Mouse (Mus musculus) MEL (cell line): ENCODE measurements at regions not wholly inside any gene's neighbourhood (a gene's known extent, or its start where the extent isn't known, plus 50 kb on each side); places are given as distances from the start of the nearest gene placed in this dataset.
A peak's percentile ranks its signal among the peaks of the same experiment; 100 is the strongest.

ENCODE experiments used
- DNase-seq: peaks from one replicate; pipeline ENCODE4 v3.0.0; 2011; ENCODE audit warnings: low read depth, low spot score
- H3K27ac ChIP-seq: 2 replicates; pipeline ENCODE4 v1.5.1; 2012; ENCODE audit warnings: low read depth, mild to moderate bottlenecking, control low read depth, low read length, moderate library complexity; ENCODE audit not compliant: control insufficient read depth
- H3K27me3 ChIP-seq, 2 experiments: fragments of 150-350 bp in 1 of 2; sonication (generic) in 1 of 2; 2 replicates each; pipeline ENCODE4 v1.6.1; 2012; ENCODE audit warnings: low read length in 2 of 2, mild to moderate bottlenecking in 2 of 2, improper control_type of control experiment in 1 of 2, moderate library complexity in 1 of 2; ENCODE audit not compliant: insufficient read depth in 2 of 2, control insufficient read depth in 1 of 2
- H3K36me3 ChIP-seq, 2 experiments: 2 replicates each; pipeline ENCODE4 v1.6.1; 2012 to 2014; ENCODE audit warnings: low read length in 2 of 2, improper control_type of control experiment in 1 of 2, inconsistent platforms in 1 of 2, mild to moderate bottlenecking in 1 of 2; ENCODE audit not compliant: insufficient read depth in 2 of 2, control insufficient read depth in 1 of 2
- H3K4me1 ChIP-seq, 2 experiments: fragments of 150-350 bp in 1 of 2; sonication (generic) in 1 of 2; 2 replicates each; pipeline ENCODE4 v1.6.1; 2012; ENCODE audit warnings: low read length in 2 of 2, improper control_type of control experiment in 1 of 2, mild to moderate bottlenecking in 1 of 2; ENCODE audit not compliant: insufficient read depth in 2 of 2, control insufficient read depth in 1 of 2
- H3K4me3 ChIP-seq, 2 experiments: fragments of 150-350 bp in 1 of 2; sonication (generic) in 1 of 2; 2 replicates each; pipeline ENCODE4 v1.5.1; 2012; ENCODE audit warnings: low read depth in 2 of 2, low read length in 2 of 2, mild to moderate bottlenecking in 2 of 2, moderate library complexity in 2 of 2, control low read depth in 1 of 2, improper control_type of control experiment in 1 of 2; ENCODE audit not compliant: control insufficient read depth in 1 of 2, insufficient read depth in 1 of 2
- H3K79me2 ChIP-seq: 2 replicates; pipeline ENCODE4 v1.6.1; 2012; ENCODE audit warnings: mild to moderate bottlenecking, low read length, moderate library complexity; ENCODE audit not compliant: control insufficient read depth, poor library complexity, insufficient read depth
- H3K9ac ChIP-seq: 2 replicates; pipeline ENCODE4 v1.6.1; 2012; ENCODE audit warnings: low read depth, mild to moderate bottlenecking, control low read depth, low read length, moderate library complexity; ENCODE audit not compliant: control insufficient read depth, poor library complexity, severe bottlenecking
- H3K9me3 ChIP-seq: fragments of 150-350 bp; sonication (generic); replicated peaks from 2 replicates; pipeline ENCODE4 v1.6.1; 2012; ENCODE audit warnings: mild to moderate bottlenecking, low read length, improper control_type of control experiment, moderate library complexity; ENCODE audit not compliant: insufficient read depth
- CTCF ChIP-seq, 3 experiments: IDR thresholded peaks in 2 of 3; conservative IDR thresholded peaks in 1 of 3; 2 replicates each; pipeline ENCODE4 v1.5.1; 2011 to 2012; ENCODE audit warnings: low read length in 3 of 3, low read depth in 2 of 3, mild to moderate bottlenecking in 2 of 3, improper control_type of control experiment in 1 of 3, inconsistent platforms in 1 of 3, mixed read lengths in 1 of 3, moderate library complexity in 1 of 3; ENCODE audit not compliant: control insufficient read depth in 1 of 3, insufficient read depth in 1 of 3, poor library complexity in 1 of 3, severe bottlenecking in 1 of 3
- ELF1 ChIP-seq: IDR thresholded peaks from 2 replicates; pipeline ENCODE4 v1.6.1; 2014; ENCODE audit warnings: low read depth, mild to moderate bottlenecking, inconsistent platforms, low read length, improper control_type of control experiment, moderate library complexity
- EP300 ChIP-seq, 2 experiments: IDR thresholded peaks; 2 replicates each; pipeline ENCODE4 v1.6.1; 2011; ENCODE audit warnings: improper control_type of control experiment in 2 of 2, low read length in 2 of 2, low read depth in 1 of 2, mild to moderate bottlenecking in 1 of 2
- GABPA ChIP-seq: IDR thresholded peaks from 2 replicates; pipeline ENCODE4 v1.6.1; 2012; ENCODE audit warnings: low read depth, mild to moderate bottlenecking, inconsistent platforms, low read length, improper control_type of control experiment, moderate library complexity
- GATA1 ChIP-seq: IDR thresholded peaks from 2 replicates; pipeline ENCODE4 v1.6.1; 2011; ENCODE audit warnings: low read depth, low read length, improper control_type of control experiment
- MAFK ChIP-seq: IDR thresholded peaks from 2 replicates; pipeline ENCODE4 v1.6.1; 2011; ENCODE audit warnings: low read depth, mild to moderate bottlenecking, low read length, improper control_type of control experiment, borderline replicate concordance
- MAZ ChIP-seq: IDR thresholded peaks from 2 replicates; pipeline ENCODE4 v1.6.1; 2012; ENCODE audit warnings: low read depth, mild to moderate bottlenecking, inconsistent platforms, low read length, improper control_type of control experiment
- RAD21 ChIP-seq: IDR thresholded peaks from 2 replicates; pipeline ENCODE4 v1.6.1; 2011; ENCODE audit warnings: mild to moderate bottlenecking, low read depth, low read length, improper control_type of control experiment
- RCOR1 ChIP-seq: IDR thresholded peaks from 2 replicates; pipeline ENCODE4 v1.6.1; 2012; ENCODE audit warnings: low read depth, mild to moderate bottlenecking, inconsistent platforms, low read length, improper control_type of control experiment
- SIN3A ChIP-seq: IDR thresholded peaks from 2 replicates; pipeline ENCODE4 v1.6.1; 2012; ENCODE audit warnings: low read length, improper control_type of control experiment, inconsistent platforms
- TAL1 ChIP-seq: IDR thresholded peaks from 2 replicates; pipeline ENCODE4 v1.6.1; 2012; ENCODE audit warnings: mild to moderate bottlenecking, inconsistent platforms, low read length, moderate library complexity, mixed read lengths
- UBTF ChIP-seq: IDR thresholded peaks from 2 replicates; pipeline ENCODE4 v1.6.1; 2012; ENCODE audit warnings: low read depth, mild to moderate bottlenecking, inconsistent platforms, low read length, improper control_type of control experiment, moderate library complexity, borderline replicate concordance; ENCODE audit not compliant: insufficient read depth
- USF1 ChIP-seq: IDR thresholded peaks from 2 replicates; pipeline ENCODE4 v1.6.1; 2014; ENCODE audit warnings: low read depth, mild to moderate bottlenecking, inconsistent platforms, low read length, improper control_type of control experiment, moderate library complexity
- ZKSCAN1 ChIP-seq: IDR thresholded peaks from 2 replicates; pipeline ENCODE4 v1.6.1; 2012; ENCODE audit warnings: low read depth, mild to moderate bottlenecking, inconsistent platforms, low read length, improper control_type of control experiment, moderate library complexity

GRCm38 (mm10) chr9:74758876-74759275 lies 102.8 kb upstream of the Onecut1 start (continued):
- TF ChIP-seq ZKSCAN1 (no peak), RCOR1 (peak; percentile 72), TAL1 (peak; percentile 74)

- H3K9ac ChIP-seq = no peak overlapping the region
- 0 out of 4 replicates have a peak, but pooled peaks cover 0 to 2% of the 10 kb centered on the region in 2 experiments for H3K4me1 ChIP-seq
- H3K79me2 ChIP-seq = no peaks in the 10 kb centered on the region
- no peak overlapping the region for H3K4me3 ChIP-seq
- H3K27ac ChIP-seq = no peak overlapping the region
- H3K27me3 ChIP-seq = no peaks in the 10 kb centered on the region; a peak in 1 of 4 replicates
- H3K9me3 ChIP-seq = no peaks in the 10 kb centered on the region
- peaks cover 0 to 5% of the 10 kb centered on the region in 2 experiments; a peak in 1 of 4 replicates for H3K36me3 ChIP-seq
- TF ChIP-seq EP300 (IDR thresholded peaks at IDR 0.05; ENCODE audit: low read depth in 1 of 2, low read length in 2 of 2) (peak; percentile 51 to 54; a peak in 2 of 4 replicates), SIN3A (peak; percentile 15; the same call in 1 of the 2 replicates), CTCF (IDR thresholded peaks at IDR 0.05 in 2 of 3, conservative IDR thresholded peaks at IDR 0.05 in 1 of 3; ENCODE audit: control insufficient read depth in 1 of 3, insufficient read depth in 1 of 3, low read depth in 2 of 3, low read length in 3 of 3, poor library complexity in 1 of 3, severe bottlenecking in 1 of 3) (no peak), GATA1 (peak; percentile 16; the same call in 1 of the 2 replicates)
- peak; percentile 56 for DNase-seq
Measured at GRCm38 (mm10) chr9:74780419-74780818, 81.3 kb upstream of the Onecut1 start.

- DNase-seq = no peak
- TF ChIP-seq RAD21 = no peak
- TF ChIP-seq ELF1 = no peak
- TF ChIP-seq MAZ = no peak
- TF ChIP-seq UBTF = no peak
- no peak for TF ChIP-seq GATA1
- no peak for TF ChIP-seq ZKSCAN1
- no peak for TF ChIP-seq GABPA
- TF ChIP-seq MAFK = no peak
- no peak for TF ChIP-seq USF1
- Histone ChIP-seq H3K27me3 (no peaks in the 10 kb centered on the region), H3K27ac (no peak overlapping the region), H3K9ac (no peak overlapping the region), H3K4me3 (no peak overlapping the region), H3K9me3 (no peaks in the 10 kb centered on the region), H3K36me3 (no peaks in the 10 kb centered on the region), H3K4me1 (no peaks in the 10 kb centered on the region), H3K79me2 (no peaks in the 10 kb centered on the region)
Measured at GRCm38 (mm10) chr9:74793394-74793793, 68.3 kb upstream of the Onecut1 start.
